Mouse (Mus musculus): ENCODE measurements around the gene Rchy1. TPM values are rescaled to one million over a fixed set of nuclear protein-coding genes. Genes with fewer than 3 reads are reported as not detected.
A peak's percentile ranks its signal among the peaks of the same experiment; 100 is the strongest.

The Rchy1 gene
- polyA plus RNA-seq, 1 experiment from 2014 or later, result 62.9 TPM

DNA sequence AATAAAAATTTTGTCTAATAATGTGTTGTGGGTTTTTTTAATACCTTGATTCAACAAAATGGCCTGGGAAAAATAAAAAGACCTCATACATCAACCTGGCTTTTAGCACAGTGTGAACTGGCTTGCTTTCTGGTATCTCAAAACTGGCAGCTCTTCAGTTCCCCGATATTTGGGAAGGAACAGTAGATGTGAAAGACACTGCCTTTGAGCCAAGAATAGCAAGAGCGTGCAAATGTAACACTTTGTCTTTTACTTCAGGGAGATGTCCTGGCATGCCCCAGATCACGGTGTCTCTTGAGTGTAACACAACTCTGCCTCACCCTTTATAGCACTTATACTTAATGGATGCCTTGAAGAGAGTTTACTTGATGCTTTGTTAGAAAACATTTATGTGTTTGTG is 9.2 kb upstream of the Rchy1 start:
- H3K4me2 ChIP-seq (ENCODE audit: low read depth, low read length), result no peak overlapping the region
- H3K9ac ChIP-seq (ENCODE audit: low read length), result no peak overlapping the region
- no peaks in the 10 kb centered on the region for H3K9me3 ChIP-seq (ENCODE audit: control insufficient read depth, low read length)
- no peaks in the 10 kb centered on the region for H3K27me3 ChIP-seq (ENCODE audit: control insufficient read depth, insufficient read depth, low read depth, low read length)
- no peak overlapping the region for H3K27ac ChIP-seq (ENCODE audit: low read length)
- ATAC-seq (ENCODE audit: low read depth), result no peak
- WGBS, result 87% methylated on average over 3 of the region's 3 CpGs
- no peaks in the 10 kb centered on the region for H3K36me3 ChIP-seq (ENCODE audit: control insufficient read depth, insufficient read depth, low read length)
- H3K4me1 ChIP-seq (replicated peaks; ENCODE audit: control insufficient read depth, insufficient read depth, low read length), result no peaks in the 10 kb centered on the region
- no peak overlapping the region for H3K4me3 ChIP-seq (ENCODE audit: low read length)

DNA sequence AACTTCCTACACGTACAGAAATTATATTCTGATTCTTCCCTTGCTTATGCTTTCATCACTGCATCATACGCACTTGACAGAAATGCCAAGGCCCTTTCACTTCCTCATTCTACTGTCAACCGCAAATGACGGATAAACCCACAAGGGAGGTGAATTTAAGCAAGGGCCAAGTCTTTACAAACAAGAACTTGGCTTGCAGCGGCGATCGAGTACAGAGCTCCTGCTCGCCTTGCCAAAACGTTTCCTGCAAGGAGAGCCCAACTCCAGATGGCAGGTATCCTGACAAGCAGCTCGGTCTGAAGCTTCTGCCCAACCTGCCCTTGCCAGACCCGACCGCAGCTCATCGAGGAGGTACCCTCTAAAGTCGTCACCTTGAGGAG is 619 bp downstream of the Rchy1 start:
- ATAC-seq (ENCODE audit: low read depth), result peak; percentile 13
- Histone ChIP-seq H3K4me3 (ENCODE audit: low read length) (peak overlapping the region; percentile 88), H3K9ac (ENCODE audit: low read length) (peak overlapping the region; percentile 89), H3K27ac (ENCODE audit: low read length) (peak overlapping the region; percentile 100), H3K36me3 (ENCODE audit: control insufficient read depth, insufficient read depth, low read length) (peaks cover 5% of the 10 kb centered on the region), H3K4me1 (replicated peaks; ENCODE audit: control insufficient read depth, insufficient read depth, low read length) (peaks cover 15% of the 10 kb centered on the region), H3K9me3 (ENCODE audit: control insufficient read depth, low read length) (no peaks in the 10 kb centered on the region), H3K4me2 (ENCODE audit: low read depth, low read length) (peak overlapping the region; percentile 78), H3K27me3 (ENCODE audit: control insufficient read depth, insufficient read depth, low read depth, low read length) (no peaks in the 10 kb centered on the region)
- WGBS, result 0% methylated on average over 14 of the region's 14 CpGs

DNA sequence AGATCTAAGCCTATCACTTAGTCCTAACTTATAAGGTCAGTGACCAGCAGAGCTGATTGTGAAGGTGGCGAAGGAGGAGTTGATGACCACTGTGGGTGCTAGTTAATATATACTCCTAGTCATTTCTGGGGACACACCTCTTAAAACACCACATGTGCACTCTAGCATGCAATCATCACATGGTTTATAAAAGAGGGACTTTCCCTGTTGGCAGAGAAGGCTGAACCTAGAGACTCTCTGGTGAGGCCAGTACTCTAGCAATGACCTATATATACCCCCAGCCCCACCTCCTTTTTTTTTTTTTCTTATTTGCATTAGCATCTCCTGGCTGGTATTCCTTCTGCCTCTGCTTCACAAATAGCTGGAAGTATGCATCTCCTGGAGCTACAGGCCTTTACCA is 1.5 kb downstream of the Rchy1 start:
- H3K4me1 ChIP-seq (replicated peaks; ENCODE audit: control insufficient read depth, insufficient read depth, low read length), result peaks cover 15% of the 10 kb centered on the region
- H3K4me2 ChIP-seq (ENCODE audit: low read depth, low read length), result peak overlapping the region; percentile 78
- peaks cover 11% of the 10 kb centered on the region for H3K36me3 ChIP-seq (ENCODE audit: control insufficient read depth, insufficient read depth, low read length)
- 75% methylated on average over 1 of the region's 1 CpGs for WGBS
- ATAC-seq (ENCODE audit: low read depth), result no peak
- H3K27me3 ChIP-seq (ENCODE audit: control insufficient read depth, insufficient read depth, low read depth, low read length), result no peaks in the 10 kb centered on the region
- peak overlapping the region; percentile 43 for H3K27ac ChIP-seq (ENCODE audit: low read length)
- peak overlapping the region; percentile 55 for H3K9ac ChIP-seq (ENCODE audit: low read length)
- no peaks in the 10 kb centered on the region for H3K9me3 ChIP-seq (ENCODE audit: control insufficient read depth, low read length)
- peak overlapping the region; percentile 88 for H3K4me3 ChIP-seq (ENCODE audit: low read length)

DNA sequence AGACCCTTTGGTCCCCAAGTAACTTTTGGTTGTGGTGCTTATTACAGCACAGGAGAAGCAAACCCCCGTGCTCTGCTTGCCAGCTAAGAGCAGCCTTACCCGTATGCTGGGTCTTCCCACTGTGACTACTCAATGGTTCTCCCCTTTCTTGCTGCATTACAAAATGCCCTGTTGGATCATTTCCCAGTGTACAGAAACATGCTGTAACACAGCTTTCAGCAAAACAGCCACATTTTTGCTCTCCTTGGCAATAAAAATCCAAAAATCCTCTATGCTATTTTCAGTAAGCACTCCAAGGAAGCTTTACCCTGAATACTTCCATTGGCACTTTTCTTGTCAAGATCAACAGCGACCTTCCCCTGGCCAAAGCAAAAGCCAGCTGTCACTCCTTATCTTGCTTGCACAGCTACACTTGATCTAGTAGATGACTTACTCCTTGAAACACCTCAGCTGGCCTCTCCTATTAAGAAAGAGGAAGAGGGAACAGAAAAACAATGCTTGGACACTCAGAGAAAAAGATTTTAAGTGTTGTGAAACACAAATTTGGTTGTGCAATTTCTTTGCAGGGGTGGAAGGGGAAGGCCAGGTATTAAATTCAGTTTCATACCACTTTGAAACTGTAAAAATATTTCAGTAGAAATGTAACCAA is 2.1 kb downstream of the Rchy1 start:
- Histone ChIP-seq H3K4me1 (replicated peaks; ENCODE audit: control insufficient read depth, insufficient read depth, low read length) (peaks cover 15% of the 10 kb centered on the region), H3K4me3 (ENCODE audit: low read length) (peak overlapping the region; percentile 11), H3K9me3 (ENCODE audit: control insufficient read depth, low read length) (no peaks in the 10 kb centered on the region), H3K4me2 (ENCODE audit: low read depth, low read length) (peak overlapping the region; percentile 78), H3K36me3 (ENCODE audit: control insufficient read depth, insufficient read depth, low read length) (peaks cover 11% of the 10 kb centered on the region), H3K27ac (ENCODE audit: low read length) (peak overlapping the region; percentile 71), H3K27me3 (ENCODE audit: control insufficient read depth, insufficient read depth, low read depth, low read length) (no peaks in the 10 kb centered on the region), H3K9ac (ENCODE audit: low read length) (peak overlapping the region; percentile 0; the same call in 1 of the 2 replicates)
- ATAC-seq (ENCODE audit: low read depth), result no peak
- WGBS, result 37% methylated on average over 3 of the region's 3 CpGs

DNA sequence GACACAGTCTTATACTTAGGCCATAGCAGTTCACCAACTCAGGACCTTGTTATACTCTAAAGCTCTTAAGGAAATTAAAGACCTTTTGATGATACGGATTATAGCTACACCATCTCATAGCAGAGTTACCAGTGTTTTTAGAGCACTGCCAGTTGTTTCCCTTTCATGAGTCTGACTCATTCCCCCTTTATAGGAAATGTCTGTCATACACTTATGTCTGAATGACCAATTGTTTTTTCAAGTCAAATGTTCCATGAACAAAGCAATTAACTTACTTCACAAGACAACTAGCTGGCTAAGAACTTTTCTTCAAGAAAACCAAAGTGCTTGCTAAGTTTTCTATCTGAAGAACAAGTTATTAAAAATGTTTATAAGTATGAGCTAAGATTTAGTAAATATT is 2.9 kb downstream of the Rchy1 start:
- H3K9ac ChIP-seq (ENCODE audit: low read length), result no peak overlapping the region
- no peaks in the 10 kb centered on the region for H3K27me3 ChIP-seq (ENCODE audit: control insufficient read depth, insufficient read depth, low read depth, low read length)
- H3K4me2 ChIP-seq (ENCODE audit: low read depth, low read length), result peak overlapping the region; percentile 78
- no peak overlapping the region for H3K4me3 ChIP-seq (ENCODE audit: low read length)
- H3K4me1 ChIP-seq (replicated peaks; ENCODE audit: control insufficient read depth, insufficient read depth, low read length), result peaks cover 15% of the 10 kb centered on the region
- H3K36me3 ChIP-seq (ENCODE audit: control insufficient read depth, insufficient read depth, low read length), result peaks cover 12% of the 10 kb centered on the region
- H3K9me3 ChIP-seq (ENCODE audit: control insufficient read depth, low read length), result no peaks in the 10 kb centered on the region
- ATAC-seq (ENCODE audit: low read depth), result no peak
- WGBS, result 57% methylated on average over 1 of the region's 1 CpGs
- H3K27ac ChIP-seq (ENCODE audit: low read length), result no peak overlapping the region

DNA sequence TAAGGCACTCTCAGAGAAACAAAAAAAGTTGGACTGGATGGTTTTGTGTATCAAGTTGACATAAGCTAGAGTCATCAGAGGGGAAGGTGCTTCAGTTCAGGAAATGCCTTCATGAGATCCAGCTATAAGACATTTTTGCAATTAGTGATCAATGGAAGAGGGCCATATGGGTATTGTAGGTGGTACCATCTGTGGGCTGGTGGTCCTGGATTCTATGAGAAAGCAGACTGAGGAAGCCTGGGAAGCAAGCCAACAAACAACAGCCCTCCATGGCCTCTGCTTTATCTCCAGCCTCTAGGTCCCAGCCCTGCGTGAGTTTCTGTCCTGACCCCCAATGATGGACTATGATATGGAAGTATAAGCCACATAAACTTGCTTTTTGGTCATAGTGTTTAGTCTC is 3.8 kb downstream of the Rchy1 start:
- peaks cover 15% of the 10 kb centered on the region for H3K36me3 ChIP-seq (ENCODE audit: control insufficient read depth, insufficient read depth, low read length)
- no peak for ATAC-seq (ENCODE audit: low read depth)
- peaks cover 15% of the 10 kb centered on the region for H3K4me1 ChIP-seq (replicated peaks; ENCODE audit: control insufficient read depth, insufficient read depth, low read length)
- no peak overlapping the region for H3K4me2 ChIP-seq (ENCODE audit: low read depth, low read length)
- no peaks in the 10 kb centered on the region for H3K27me3 ChIP-seq (ENCODE audit: control insufficient read depth, insufficient read depth, low read depth, low read length)
- no peak overlapping the region for H3K4me3 ChIP-seq (ENCODE audit: low read length)
- no peaks in the 10 kb centered on the region for H3K9me3 ChIP-seq (ENCODE audit: control insufficient read depth, low read length)
- 74% methylated on average over 1 of the region's 1 CpGs for WGBS
- no peak overlapping the region for H3K27ac ChIP-seq (ENCODE audit: low read length)
- H3K9ac ChIP-seq (ENCODE audit: low read length), result no peak overlapping the region

DNA sequence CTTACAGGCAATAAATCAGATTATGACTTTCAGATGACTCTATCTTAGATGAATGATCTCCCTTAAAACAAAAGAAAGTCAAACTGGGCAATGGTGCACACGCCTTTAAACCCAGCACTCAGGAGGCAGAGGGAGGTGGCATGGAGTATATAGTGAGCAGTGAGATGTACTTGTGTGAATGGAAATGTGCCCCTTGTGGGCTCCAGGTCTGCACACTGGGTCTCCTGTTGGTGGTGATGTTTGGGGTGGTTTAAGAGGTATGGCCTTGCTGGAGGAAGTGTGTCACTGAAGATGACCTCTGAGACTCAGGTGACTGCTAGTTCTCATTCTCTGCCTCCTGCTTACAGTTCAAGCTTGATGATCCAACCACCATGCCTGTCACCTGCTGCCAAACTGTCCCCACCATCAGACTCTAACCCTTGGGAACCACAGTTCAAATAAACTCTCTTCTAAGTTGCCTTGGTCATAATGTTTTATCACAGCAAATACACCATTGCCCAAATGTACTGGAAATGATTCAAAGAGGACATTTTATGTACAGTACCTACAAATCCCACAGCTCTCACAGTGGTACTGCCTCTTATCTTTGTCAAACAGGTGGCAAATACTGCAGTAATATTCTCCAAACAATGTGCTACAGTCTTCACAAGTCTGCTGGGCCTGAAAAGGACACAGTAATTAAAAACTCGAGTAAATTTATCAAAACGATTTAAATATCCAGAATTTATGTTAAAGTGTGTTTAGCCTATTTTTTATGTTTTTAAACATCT is 5.7 kb downstream of the Rchy1 start:
- Histone ChIP-seq H3K27ac (ENCODE audit: low read length) (no peak overlapping the region), H3K4me1 (replicated peaks; ENCODE audit: control insufficient read depth, insufficient read depth, low read length) (peaks cover 15% of the 10 kb centered on the region), H3K4me3 (ENCODE audit: low read length) (no peak overlapping the region), H3K27me3 (ENCODE audit: control insufficient read depth, insufficient read depth, low read depth, low read length) (no peaks in the 10 kb centered on the region), H3K4me2 (ENCODE audit: low read depth, low read length) (no peak overlapping the region), H3K36me3 (ENCODE audit: control insufficient read depth, insufficient read depth, low read length) (peaks cover 23% of the 10 kb centered on the region), H3K9ac (ENCODE audit: low read length) (no peak overlapping the region), H3K9me3 (ENCODE audit: control insufficient read depth, low read length) (no peaks in the 10 kb centered on the region)
- no peak for ATAC-seq (ENCODE audit: low read depth)
- 91% methylated on average over 3 of the region's 3 CpGs for WGBS

DNA sequence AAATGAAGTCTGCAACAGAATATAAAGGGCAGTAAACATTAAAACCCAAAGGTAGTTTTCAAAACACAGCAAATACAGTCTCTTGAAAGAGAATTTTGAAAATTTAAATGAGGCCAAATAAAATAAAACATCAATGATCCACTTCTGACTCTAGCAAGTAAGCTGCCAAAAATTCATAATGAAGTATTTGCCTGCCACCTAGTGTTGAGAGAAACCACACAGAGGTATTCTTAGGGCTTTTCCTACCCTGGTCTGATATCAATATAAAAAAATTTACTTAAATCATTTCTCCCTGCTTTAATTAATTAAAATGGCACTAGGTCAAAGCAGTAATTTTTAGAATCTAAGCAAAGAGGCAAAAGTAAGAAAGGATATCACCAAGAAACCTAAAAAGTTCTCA is 11.5 kb downstream of the Rchy1 start:
- H3K4me2 ChIP-seq (ENCODE audit: low read depth, low read length), result no peak overlapping the region
- no peak overlapping the region for H3K4me3 ChIP-seq (ENCODE audit: low read length)
- peaks cover 36% of the 10 kb centered on the region for H3K36me3 ChIP-seq (ENCODE audit: control insufficient read depth, insufficient read depth, low read length)
- H3K9ac ChIP-seq (ENCODE audit: low read length), result no peak overlapping the region
- H3K9me3 ChIP-seq (ENCODE audit: control insufficient read depth, low read length), result no peaks in the 10 kb centered on the region
- no peak overlapping the region for H3K27ac ChIP-seq (ENCODE audit: low read length)
- H3K4me1 ChIP-seq (replicated peaks; ENCODE audit: control insufficient read depth, insufficient read depth, low read length), result no peaks in the 10 kb centered on the region
- ATAC-seq (ENCODE audit: low read depth), result no peak
- H3K27me3 ChIP-seq (ENCODE audit: control insufficient read depth, insufficient read depth, low read depth, low read length), result no peaks in the 10 kb centered on the region

DNA sequence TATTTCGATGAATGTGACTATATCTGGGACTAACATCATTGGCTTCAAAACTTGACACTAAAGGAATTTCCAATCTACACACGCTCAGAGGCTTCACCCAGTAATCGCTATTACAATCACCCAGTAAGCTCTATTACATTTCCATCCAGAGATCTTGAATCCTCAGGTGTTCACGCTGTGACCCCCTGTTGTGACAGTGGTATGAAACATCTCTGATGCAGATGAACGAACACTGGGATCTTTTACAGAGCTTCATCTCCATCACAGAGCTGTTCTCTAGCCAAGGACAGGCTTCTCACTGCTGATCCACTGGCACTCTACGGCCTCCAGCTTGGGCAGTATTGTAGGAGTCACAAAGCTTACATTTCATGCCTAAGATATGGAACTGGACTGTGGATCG is 13.4 kb downstream of the Rchy1 start:
- no peaks in the 10 kb centered on the region for H3K27me3 ChIP-seq (ENCODE audit: control insufficient read depth, insufficient read depth, low read depth, low read length)
- no peaks in the 10 kb centered on the region for H3K4me1 ChIP-seq (replicated peaks; ENCODE audit: control insufficient read depth, insufficient read depth, low read length)
- H3K9me3 ChIP-seq (ENCODE audit: control insufficient read depth, low read length), result no peaks in the 10 kb centered on the region
- H3K27ac ChIP-seq (ENCODE audit: low read length), result no peak overlapping the region
- WGBS, result 90% methylated on average over 7 of the region's 7 CpGs
- ATAC-seq (ENCODE audit: low read depth), result no peak
- peaks cover 35% of the 10 kb centered on the region for H3K36me3 ChIP-seq (ENCODE audit: control insufficient read depth, insufficient read depth, low read length)
- H3K4me3 ChIP-seq (ENCODE audit: low read length), result no peak overlapping the region
- no peak overlapping the region for H3K4me2 ChIP-seq (ENCODE audit: low read depth, low read length)
- H3K9ac ChIP-seq (ENCODE audit: low read length), result no peak overlapping the region
